Mouse (Mus musculus): ENCODE measurements at regions not wholly inside any gene's neighbourhood (a gene's known extent, or its start where the extent isn't known, plus 50 kb on each side); places are given as distances from the start of the nearest gene placed in this dataset.

- no peak for TF ChIP-seq CTCF (IDR thresholded peaks at IDR 0.05; ENCODE audit: control insufficient read depth, insufficient read depth, insufficient replicate concordance, low read depth, low read length)
- no peak for TF ChIP-seq POLR2A (IDR thresholded peaks at IDR 0.05; ENCODE audit: control insufficient read depth, low read depth, low read length)
Observed at GRCm38 (mm10) chr11:86859864-86860528, 52.5 kb upstream of the Dhx40 start.
